Mouse (Mus musculus) erythroblast, embryonic 14.5 days (primary cell): ENCODE measurements around the gene Poc1a.

ENCODE experiments used
- GATA1 ChIP-seq: IDR thresholded peaks from 2 replicates; pipeline ENCODE4 v1.6.1; 2012; ENCODE audit warnings: low read length, inconsistent platforms, mixed read lengths
- TAL1 ChIP-seq: IDR thresholded peaks from 3 replicates; pipeline ENCODE4 v1.6.1; 2012; ENCODE audit warnings: low read length, inconsistent platforms, mixed read lengths

GRCm38 (mm10) chr9:106306662-106307351 lies 25.9 kb downstream of the Poc1a start:
- no peak for TF ChIP-seq TAL1
- no peak for TF ChIP-seq GATA1
